Mouse (Mus musculus): ENCODE data around the gene Tlr13. TPM values are rescaled to one million over a fixed set of nuclear protein-coding genes. Genes with fewer than 3 reads are reported as not detected.

Gene Tlr13
- 0.63 TPM for polyA plus RNA-seq (2014; fragmentation: Illumina TruSeq; extraction: RNeasy Lipid Tissue Mini Kit (QIAGEN cat#74804); ENCODE audit: low read depth, low replicate concordance)

GRCm38 (mm10) chrX:106142936-106143335 is at the start of gene Tlr13:
Gene Tlr13 (plus strand): TSS chrX:106143204.

GRCm38 (mm10) chrX:106186713-106187649 is 44.0 kb downstream of the Tlr13 start, which contains the start of gene Pgk1:
Gene Pgk1 (plus strand): TSS chrX:106187100.

Other genes starting within 250 kb of the Tlr13 start
- gene Atrx, start 213.8 kb upstream of the Tlr13 start, polyA plus RNA-seq (2014; fragmentation: Illumina TruSeq; extraction: RNeasy Lipid Tissue Mini Kit (QIAGEN cat#74804); ENCODE audit: low read depth, low replicate concordance), result 40.0 TPM
- 23.1 TPM for gene Magt1, start 131.3 kb upstream of the Tlr13 start, polyA plus RNA-seq (2014; fragmentation: Illumina TruSeq; extraction: RNeasy Lipid Tissue Mini Kit (QIAGEN cat#74804); ENCODE audit: low read depth, low replicate concordance)
- gene Cox7b, start 127.5 kb upstream of the Tlr13 start, polyA plus RNA-seq (2014; fragmentation: Illumina TruSeq; extraction: RNeasy Lipid Tissue Mini Kit (QIAGEN cat#74804); ENCODE audit: low read depth, low replicate concordance), result 1,669 TPM
- 4.1 TPM for gene Atp7a, start 115.9 kb upstream of the Tlr13 start, polyA plus RNA-seq (2014; fragmentation: Illumina TruSeq; extraction: RNeasy Lipid Tissue Mini Kit (QIAGEN cat#74804); ENCODE audit: low read depth, low replicate concordance)
- 510 TPM for gene Pgk1, start 43.9 kb downstream of the Tlr13 start, polyA plus RNA-seq (2014; fragmentation: Illumina TruSeq; extraction: RNeasy Lipid Tissue Mini Kit (QIAGEN cat#74804); ENCODE audit: low read depth, low replicate concordance)
- 14.9 TPM for gene Taf9b, start 78.0 kb downstream of the Tlr13 start, polyA plus RNA-seq (2014; fragmentation: Illumina TruSeq; extraction: RNeasy Lipid Tissue Mini Kit (QIAGEN cat#74804); ENCODE audit: low read depth, low replicate concordance)
- not detected for gene Fnd3c2, start 112.2 kb downstream of the Tlr13 start, polyA plus RNA-seq (2014; fragmentation: Illumina TruSeq; extraction: RNeasy Lipid Tissue Mini Kit (QIAGEN cat#74804); ENCODE audit: low read depth, low replicate concordance)

All from heart, adult 10 weeks (tissue).